Mouse (Mus musculus) MEL (cell line): ENCODE measurements at regions not wholly inside any gene's neighbourhood (a gene's known extent, or its start where the extent isn't known, plus 50 kb on each side); places are given as distances from the start of the nearest gene placed in this dataset.

ENCODE experiments used
- DNase-seq: peaks from one replicate; pipeline ENCODE4 v3.0.0; 2011; ENCODE audit warnings: low read depth, low spot score
- H3K27ac ChIP-seq: 2 replicates; pipeline ENCODE4 v1.5.1; 2012; ENCODE audit warnings: low read depth, mild to moderate bottlenecking, control low read depth, low read length, moderate library complexity; ENCODE audit not compliant: control insufficient read depth
- H3K27me3 ChIP-seq, 2 experiments: fragments of 150-350 bp in 1 of 2; sonication (generic) in 1 of 2; 2 replicates each; pipeline ENCODE4 v1.6.1; 2012; ENCODE audit warnings: low read length in 2 of 2, mild to moderate bottlenecking in 2 of 2, improper control_type of control experiment in 1 of 2, moderate library complexity in 1 of 2; ENCODE audit not compliant: insufficient read depth in 2 of 2, control insufficient read depth in 1 of 2
- H3K36me3 ChIP-seq, 2 experiments: 2 replicates each; pipeline ENCODE4 v1.6.1; 2012 to 2014; ENCODE audit warnings: low read length in 2 of 2, improper control_type of control experiment in 1 of 2, inconsistent platforms in 1 of 2, mild to moderate bottlenecking in 1 of 2; ENCODE audit not compliant: insufficient read depth in 2 of 2, control insufficient read depth in 1 of 2
- H3K4me1 ChIP-seq, 2 experiments: fragments of 150-350 bp in 1 of 2; sonication (generic) in 1 of 2; 2 replicates each; pipeline ENCODE4 v1.6.1; 2012; ENCODE audit warnings: low read length in 2 of 2, improper control_type of control experiment in 1 of 2, mild to moderate bottlenecking in 1 of 2; ENCODE audit not compliant: insufficient read depth in 2 of 2, control insufficient read depth in 1 of 2
- H3K4me3 ChIP-seq, 2 experiments: fragments of 150-350 bp in 1 of 2; sonication (generic) in 1 of 2; 2 replicates each; pipeline ENCODE4 v1.5.1; 2012; ENCODE audit warnings: low read depth in 2 of 2, low read length in 2 of 2, mild to moderate bottlenecking in 2 of 2, moderate library complexity in 2 of 2, control low read depth in 1 of 2, improper control_type of control experiment in 1 of 2; ENCODE audit not compliant: control insufficient read depth in 1 of 2, insufficient read depth in 1 of 2
- H3K79me2 ChIP-seq: 2 replicates; pipeline ENCODE4 v1.6.1; 2012; ENCODE audit warnings: mild to moderate bottlenecking, low read length, moderate library complexity; ENCODE audit not compliant: control insufficient read depth, poor library complexity, insufficient read depth
- H3K9ac ChIP-seq: 2 replicates; pipeline ENCODE4 v1.6.1; 2012; ENCODE audit warnings: low read depth, mild to moderate bottlenecking, control low read depth, low read length, moderate library complexity; ENCODE audit not compliant: control insufficient read depth, poor library complexity, severe bottlenecking
- H3K9me3 ChIP-seq: fragments of 150-350 bp; sonication (generic); replicated peaks from 2 replicates; pipeline ENCODE4 v1.6.1; 2012; ENCODE audit warnings: mild to moderate bottlenecking, low read length, improper control_type of control experiment, moderate library complexity; ENCODE audit not compliant: insufficient read depth
- EP300 ChIP-seq, 2 experiments: IDR thresholded peaks; 2 replicates each; pipeline ENCODE4 v1.6.1; 2011; ENCODE audit warnings: improper control_type of control experiment in 2 of 2, low read length in 2 of 2, low read depth in 1 of 2, mild to moderate bottlenecking in 1 of 2
- GABPA ChIP-seq: IDR thresholded peaks from 2 replicates; pipeline ENCODE4 v1.6.1; 2012; ENCODE audit warnings: low read depth, mild to moderate bottlenecking, inconsistent platforms, low read length, improper control_type of control experiment, moderate library complexity
- MAX ChIP-seq: IDR thresholded peaks from 2 replicates; pipeline ENCODE4 v1.6.1; 2011; ENCODE audit warnings: low read length, improper control_type of control experiment
- MAZ ChIP-seq: IDR thresholded peaks from 2 replicates; pipeline ENCODE4 v1.6.1; 2012; ENCODE audit warnings: low read depth, mild to moderate bottlenecking, inconsistent platforms, low read length, improper control_type of control experiment
- MEF2A ChIP-seq: IDR thresholded peaks from 2 replicates; pipeline ENCODE4 v1.6.1; 2014; ENCODE audit warnings: low read depth, mild to moderate bottlenecking, inconsistent platforms, low read length, improper control_type of control experiment; ENCODE audit not compliant: poor library complexity, insufficient replicate concordance, severe bottlenecking; ENCODE audit errors: extremely low read depth
- MXI1 ChIP-seq: IDR thresholded peaks from 2 replicates; pipeline ENCODE4 v1.6.1; 2011; ENCODE audit warnings: mild to moderate bottlenecking, low read depth, low read length, improper control_type of control experiment
- MYB ChIP-seq: IDR thresholded peaks from 2 replicates; pipeline ENCODE4 v1.6.1; 2011; ENCODE audit warnings: mild to moderate bottlenecking, low read depth, low read length, improper control_type of control experiment
- MYC ChIP-seq: IDR thresholded peaks from 2 replicates; pipeline ENCODE4 v1.6.1; 2011; ENCODE audit warnings: low read depth, mild to moderate bottlenecking, low read length, improper control_type of control experiment, moderate library complexity
- RCOR1 ChIP-seq: IDR thresholded peaks from 2 replicates; pipeline ENCODE4 v1.6.1; 2012; ENCODE audit warnings: low read depth, mild to moderate bottlenecking, inconsistent platforms, low read length, improper control_type of control experiment
- TAL1 ChIP-seq: IDR thresholded peaks from 2 replicates; pipeline ENCODE4 v1.6.1; 2012; ENCODE audit warnings: mild to moderate bottlenecking, inconsistent platforms, low read length, moderate library complexity, mixed read lengths
- TBP ChIP-seq: IDR thresholded peaks from 2 replicates; pipeline ENCODE4 v1.8.0; 2011; ENCODE audit warnings: low read depth, low read length, improper control_type of control experiment
- TCF12 ChIP-seq: IDR thresholded peaks from 2 replicates; pipeline ENCODE4 v1.6.1; 2014; ENCODE audit warnings: low read depth, mild to moderate bottlenecking, inconsistent platforms, low read length, improper control_type of control experiment, moderate library complexity
- UBTF ChIP-seq: IDR thresholded peaks from 2 replicates; pipeline ENCODE4 v1.6.1; 2012; ENCODE audit warnings: low read depth, mild to moderate bottlenecking, inconsistent platforms, low read length, improper control_type of control experiment, moderate library complexity, borderline replicate concordance; ENCODE audit not compliant: insufficient read depth
- USF1 ChIP-seq: IDR thresholded peaks from 2 replicates; pipeline ENCODE4 v1.6.1; 2014; ENCODE audit warnings: low read depth, mild to moderate bottlenecking, inconsistent platforms, low read length, improper control_type of control experiment, moderate library complexity
- USF2 ChIP-seq, 2 experiments: IDR thresholded peaks; 2 replicates each; pipeline ENCODE4 v1.6.1; 2011 to 2012; ENCODE audit warnings: improper control_type of control experiment in 2 of 2, low read length in 2 of 2, borderline replicate concordance in 1 of 2, inconsistent platforms in 1 of 2, low read depth in 1 of 2, mild to moderate bottlenecking in 1 of 2; ENCODE audit not compliant: insufficient read depth in 1 of 2
- ZKSCAN1 ChIP-seq: IDR thresholded peaks from 2 replicates; pipeline ENCODE4 v1.6.1; 2012; ENCODE audit warnings: low read depth, mild to moderate bottlenecking, inconsistent platforms, low read length, improper control_type of control experiment, moderate library complexity
- ZNF384 ChIP-seq: IDR thresholded peaks from 2 replicates; pipeline ENCODE4 v1.6.1; 2012; ENCODE audit warnings: low read depth, mild to moderate bottlenecking, inconsistent platforms, low read length, improper control_type of control experiment

GRCm38 (mm10) chr9:61549692-61550241, 177.6 kb downstream of the Tle3 start:
- no peak for TF ChIP-seq MXI1
- no peak for TF ChIP-seq USF2 (IDR thresholded peaks at IDR 0.05; ENCODE audit: borderline replicate concordance in 1 of 2, insufficient read depth in 1 of 2, low read depth in 1 of 2, low read length in 2 of 2)
- no peak for TF ChIP-seq MAX
- no peak for TF ChIP-seq ZNF384
- no peak for TF ChIP-seq UBTF
- TF ChIP-seq GABPA = no peak
- no peak for TF ChIP-seq ZKSCAN1
- TF ChIP-seq TBP = no peak
- no peak for TF ChIP-seq MEF2A
- no peak for TF ChIP-seq RCOR1
- no peak for TF ChIP-seq TCF12
- no peak for TF ChIP-seq MAZ
- TF ChIP-seq MYB = no peak
- TF ChIP-seq MYC = no peak
- no peak for TF ChIP-seq TAL1
- no peak for TF ChIP-seq EP300 (IDR thresholded peaks at IDR 0.05; ENCODE audit: low read depth in 1 of 2, low read length in 2 of 2)
- H3K4me3 ChIP-seq = no peak overlapping the region
- H3K79me2 ChIP-seq = no peaks in the 10 kb centered on the region
- H3K27ac ChIP-seq = no peak overlapping the region
- no peak for DNase-seq
- H3K27me3 ChIP-seq = 0 out of 4 replicates have a peak, but pooled peaks cover 0 to 1% of the 10 kb centered on the region in 2 experiments
- H3K9me3 ChIP-seq = no peaks in the 10 kb centered on the region
- H3K36me3 ChIP-seq = no peaks in the 10 kb centered on the region
- no peaks in the 10 kb centered on the region for H3K4me1 ChIP-seq
- no peak overlapping the region for H3K9ac ChIP-seq

DNA sequence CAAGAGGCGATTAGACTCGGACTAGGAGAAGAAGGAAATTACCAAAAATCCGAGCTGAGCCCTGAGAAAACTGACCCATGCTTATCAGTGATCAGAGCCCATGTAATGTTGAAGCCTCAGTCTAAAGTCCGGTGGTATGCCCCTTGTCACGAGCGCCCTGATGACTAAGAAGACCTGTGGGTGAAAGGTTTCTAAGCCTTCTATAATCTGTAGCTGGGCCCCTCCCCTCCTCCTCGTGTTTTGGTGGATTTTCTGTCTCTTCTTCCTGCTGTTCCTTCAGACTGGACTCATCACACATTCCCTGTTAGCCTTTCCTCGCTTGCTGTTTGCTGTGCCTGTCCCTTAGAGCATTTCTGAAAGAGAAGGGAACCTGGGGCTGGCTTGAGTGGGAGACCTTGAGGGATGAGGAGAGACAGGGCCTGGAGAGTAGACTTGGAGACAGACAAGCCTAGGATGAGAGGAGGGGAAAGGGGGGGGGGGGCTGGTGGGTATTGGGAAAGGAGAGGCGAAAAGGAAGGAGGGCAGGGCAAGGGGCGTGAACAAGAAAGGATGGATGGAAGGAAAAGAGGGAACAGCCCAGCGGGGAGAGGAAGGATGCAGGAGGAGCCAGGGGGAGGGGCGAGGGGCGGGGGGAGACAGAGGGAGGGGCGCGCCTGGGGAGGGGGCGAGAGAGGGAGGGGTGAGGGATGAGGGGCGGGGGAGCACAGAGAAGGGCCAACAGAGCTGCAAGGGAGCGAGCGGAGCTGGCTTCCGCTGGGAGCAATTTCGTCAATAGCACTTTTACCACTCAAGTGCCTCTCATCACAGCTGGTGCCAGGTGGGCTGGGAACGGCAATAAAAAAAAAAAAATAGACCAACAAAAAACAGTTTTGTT, 165.4 kb downstream of the Tle3 start:
- H3K27ac ChIP-seq = no peak overlapping the region
- H3K36me3 ChIP-seq = no peaks in the 10 kb centered on the region
- H3K9ac ChIP-seq = no peak overlapping the region
- no peaks in the 10 kb centered on the region for H3K79me2 ChIP-seq
- no peak for DNase-seq
- TF ChIP-seq USF1 = no peak
- no peak for TF ChIP-seq MXI1
- H3K27me3 ChIP-seq = no peaks in the 10 kb centered on the region; a peak in 1 of 4 replicates
- H3K4me1 ChIP-seq = no peaks in the 10 kb centered on the region
- H3K9me3 ChIP-seq = no peaks in the 10 kb centered on the region
- no peak overlapping the region for H3K4me3 ChIP-seq
